Mouse (Mus musculus) gastrocnemius, adult 2 months (tissue): Measurements from ENCODE around the gene Aak1. TPM values are rescaled to one million over a fixed set of nuclear protein-coding genes. Genes with fewer than 3 reads are reported as not detected.

Source experiments
- DNase-seq: peaks from one replicate; pipeline ENCODE4 v3.0.0; 2022
- H3K27ac ChIP-seq: fragments of 200-600 bp; 2 replicates; pipeline ENCODE4 v1.8.1; 2022; ENCODE audit warnings: mild to moderate bottlenecking
- H3K4me3 ChIP-seq: fragments of 200-600 bp; 2 replicates; pipeline ENCODE4 v1.8.1; 2022; ENCODE audit warnings: mild to moderate bottlenecking, moderate library complexity
- CTCF ChIP-seq: fragments of 200-600 bp; IDR thresholded peaks from 2 replicates; pipeline ENCODE4 v1.8.1; 2022; ENCODE audit warnings: antibody characterized with exemption, mild to moderate bottlenecking, moderate library complexity
- intact Hi-C: fragments of 180-260 bp; cut with DNase I; formaldehyde crosslinking; loops from one replicate; pipeline ENCODE4 v1.15.1; 2025
- long read RNA-seq, 2 experiments: library from polyadenylated mRNA; stranded (forward); transcript quantifications; one replicate each; pipeline ENCODE4 v2.0.0; 2021
- total RNA-seq, 2 experiments: library from RNA; stranded (reverse); gene quantifications; 2 replicates each; pipeline ENCODE4 v1.2.3; 2021

The Aak1 gene
- total RNA-seq: 10 to 100 TPM; 32.0 to 44.5 TPM
- long read RNA-seq, experiment 1, partial matches to known transcripts: 1 of 12 reads
- long read RNA-seq, experiment 1, other reads (novel, unspliced or antisense): 11 of 12 reads
- long read RNA-seq, experiment 2, partial matches to known transcripts: 0 of 15 reads
- long read RNA-seq, experiment 2, other reads (novel, unspliced or antisense): 13 of 15 reads

GRCm38 (mm10) chr6:86848915-86849644 is at the start of gene Aak1:
Gene Aak1, plus strand, starts transcription at chr6:86849517.
- TF ChIP-seq CTCF: no peak
- intact Hi-C loops: no loop called here
- H3K27ac ChIP-seq: peak within 1 kb of the TSS; percentile 99
- H3K4me3 ChIP-seq: peak within 1 kb of the TSS; percentile 92
- DNase-seq: peak; percentile 95

- intact Hi-C loops: no loop called here
Measured at GRCm38 (mm10) chr6:86800467-86800866, 48.9 kb upstream of the Aak1 start.

GRCm38 (mm10) chr6:86801431-86801830 is 47.9 kb upstream of the Aak1 start:
- Histone ChIP-seq H3K4me3 (no peak overlapping the region), H3K27ac (no peak overlapping the region)
- TF ChIP-seq CTCF: no peak
- no peak for DNase-seq
- intact Hi-C loops: no loop called here

More at GRCm38 (mm10) chr6:86800467-86800866, 48.9 kb upstream of the Aak1 start:
- Histone ChIP-seq H3K27ac (no peak overlapping the region), H3K4me3 (no peak overlapping the region)
- no peak for DNase-seq
- no peak for TF ChIP-seq CTCF

- intact Hi-C loops: no loop called here
Measured at GRCm38 (mm10) chr6:86804646-86805045, 44.7 kb upstream of the Aak1 start.

GRCm38 (mm10) chr6:86806455-86807086 is 42.7 kb upstream of the Aak1 start:
- no peak overlapping the region for H3K4me3 ChIP-seq
- TF ChIP-seq CTCF: peak; percentile 99

More at GRCm38 (mm10) chr6:86804646-86805045, 44.7 kb upstream of the Aak1 start:
- TF ChIP-seq CTCF: no peak
- H3K27ac ChIP-seq: no peak overlapping the region
- DNase-seq: no peak
- no peak overlapping the region for H3K4me3 ChIP-seq

GRCm38 (mm10) chr6:86812919-86813318 is 36.4 kb upstream of the Aak1 start:
- H3K27ac ChIP-seq: no peak overlapping the region
- intact Hi-C loops: loop anchor here (1.0 to 5.0 kb wide), 2 partner anchors 109 to 189 kb away; no protein-coding TSS in a partner anchor
- no peak overlapping the region for H3K4me3 ChIP-seq
- no peak for DNase-seq
- no peak for TF ChIP-seq CTCF

More at GRCm38 (mm10) chr6:86806455-86807086, 42.7 kb upstream of the Aak1 start:
- H3K27ac ChIP-seq: no peak overlapping the region
- intact Hi-C loops: loop anchor here (1.0 kb wide), 1 partner anchor 59 kb away; no protein-coding TSS in a partner anchor
- DNase-seq: peak; percentile 79

GRCm38 (mm10) chr6:86813341-86813740 is 36.0 kb upstream of the Aak1 start:
- H3K4me3 ChIP-seq: no peak overlapping the region
- peak; percentile 65 for DNase-seq
- no peak overlapping the region for H3K27ac ChIP-seq
- intact Hi-C loops: loop anchor here (1.0 to 5.0 kb wide), 2 partner anchors 109 to 189 kb away; no protein-coding TSS in a partner anchor
- TF ChIP-seq CTCF: peak; percentile 82

- intact Hi-C loops: loop anchor here (5.0 kb wide), 2 partner anchors 37 to 187 kb away; no protein-coding TSS in a partner anchor
- DNase-seq: no peak
- no peak overlapping the region for H3K4me3 ChIP-seq
- H3K27ac ChIP-seq: peak overlapping the region; percentile 13; the same call in 1 of the 2 replicates
- no peak for TF ChIP-seq CTCF
Measured at GRCm38 (mm10) chr6:86814926-86815325, 34.4 kb upstream of the Aak1 start.

GRCm38 (mm10) chr6:86815436-86815835 is 33.9 kb upstream of the Aak1 start:
- no peak for TF ChIP-seq CTCF
- intact Hi-C loops: loop anchor here (5.0 kb wide), 1 partner anchor 37 kb away; no protein-coding TSS in a partner anchor
- no peak for DNase-seq

GRCm38 (mm10) chr6:86816586-86816985 is 32.7 kb upstream of the Aak1 start:
- peak; percentile 70 for TF ChIP-seq CTCF
- H3K27ac ChIP-seq: peak overlapping the region; percentile 0; the same call in 1 of the 2 replicates
- intact Hi-C loops: loop anchor here (5.0 kb wide), 1 partner anchor 36 kb away; no protein-coding TSS in a partner anchor
- H3K4me3 ChIP-seq: no peak overlapping the region
- peak; percentile 37 for DNase-seq

More at GRCm38 (mm10) chr6:86815436-86815835, 33.9 kb upstream of the Aak1 start:
- Histone ChIP-seq H3K27ac (peak overlapping the region; percentile 13; the same call in 1 of the 2 replicates), H3K4me3 (no peak overlapping the region)

GRCm38 (mm10) chr6:86818914-86819313 is 30.4 kb upstream of the Aak1 start:
- H3K27ac ChIP-seq: no peak overlapping the region
- TF ChIP-seq CTCF: no peak
- no peak overlapping the region for H3K4me3 ChIP-seq
- no peak for DNase-seq
- intact Hi-C loops: loop anchor here (5.0 kb wide), 1 partner anchor 33 kb away; no protein-coding TSS in a partner anchor

- intact Hi-C loops: loop anchor here (5.0 kb wide), 1 partner anchor 32 kb away; no protein-coding TSS in a partner anchor
- Histone ChIP-seq H3K4me3 (no peak overlapping the region), H3K27ac (no peak overlapping the region)
- no peak for DNase-seq
- no peak for TF ChIP-seq CTCF
Measured at GRCm38 (mm10) chr6:86819926-86820325, 29.4 kb upstream of the Aak1 start.
